ENCODE assay signal across 18 mouse cellular contexts in genomic region chr5:99128628-99129027, GRCm38 (mm10).
DNase-seq lines count a peak whose midpoint lies in the region; ATAC-seq and TF ChIP-seq lines count a peak whose summit lies in the region.
"Had no signal": no experiment of that assay in that cellular context is flagged by ENCODE, and none has a peak within 500 bp of the region (broad histone marks: within the 10 kb centered on the region; RNA-seq: fewer than 3 reads in every experiment).

No protein-coding gene starts in this region.

- H3K4me2 ChIP-seq in hindbrain, embryonic 12.5 days (replicated peaks), result no peak overlapping the region
- no peak overlapping the region for H3K4me2 ChIP-seq in hindbrain, postnatal 0 days (ENCODE audit: low read depth, low read length)
- H3K4me2 ChIP-seq in intestine, embryonic 16.5 days (ENCODE audit: low read depth, low read length), result no peak overlapping the region
- no peak overlapping the region for H3K4me2 ChIP-seq in stomach, postnatal 0 days (replicated peaks; ENCODE audit: low read depth)
- H3K4me2 ChIP-seq: liver, embryonic 12.5 days; lung, embryonic 15.5 days; neural tube, embryonic 13.5 days had no signal

- H3K9ac ChIP-seq in hindbrain, embryonic 12.5 days, result no peak overlapping the region
- no peak overlapping the region for H3K9ac ChIP-seq in hindbrain, postnatal 0 days (replicated peaks; ENCODE audit: low read length)
- H3K9ac ChIP-seq in intestine, embryonic 16.5 days (ENCODE audit: low read depth, low read length), result no peak overlapping the region
- H3K9ac ChIP-seq in stomach, postnatal 0 days (ENCODE audit: low read length), result no peak overlapping the region
- H3K9ac ChIP-seq: liver, embryonic 12.5 days; lung, embryonic 15.5 days; neural tube, embryonic 13.5 days had no signal

- H3K4me3 ChIP-seq in hindbrain, embryonic 12.5 days, result no peak overlapping the region
- H3K4me3 ChIP-seq in hindbrain, postnatal 0 days (ENCODE audit: low read length), result no peak overlapping the region
- no peak overlapping the region for H3K4me3 ChIP-seq in intestine, embryonic 16.5 days (ENCODE audit: low read length)
- H3K4me3 ChIP-seq in stomach, postnatal 0 days (ENCODE audit: low read depth, low read length), result no peak overlapping the region
- H3K4me3 ChIP-seq: limb, embryonic 10.5 days; liver, embryonic 12.5 days; lung, embryonic 15.5 days; megakaryocyte, embryonic 14.5 days; neural tube, embryonic 13.5 days had no signal

- H3K36me3 ChIP-seq in hindbrain, embryonic 12.5 days, result no peaks in the 10 kb centered on the region
- H3K36me3 ChIP-seq in hindbrain, postnatal 0 days (ENCODE audit: insufficient read depth, low read length), result no peaks in the 10 kb centered on the region
- H3K36me3 ChIP-seq in intestine, embryonic 16.5 days (ENCODE audit: control insufficient read depth, insufficient read depth, low read length), result no peaks in the 10 kb centered on the region
- H3K36me3 ChIP-seq in stomach, postnatal 0 days (ENCODE audit: control insufficient read depth, insufficient read depth, low read length), result no peaks in the 10 kb centered on the region
- H3K36me3 ChIP-seq: limb, embryonic 10.5 days; liver, embryonic 12.5 days; lung, embryonic 15.5 days; neural tube, embryonic 13.5 days had no signal

- peaks cover 3% of the 10 kb centered on the region; the same call in 1 of the 2 replicates for H3K4me1 ChIP-seq in hindbrain, embryonic 12.5 days
- H3K4me1 ChIP-seq in hindbrain, postnatal 0 days (ENCODE audit: insufficient read depth, low read length), result no peaks in the 10 kb centered on the region
- 0 out of 2 replicates have a peak, but pooled peaks cover 7% of the 10 kb centered on the region for H3K4me1 ChIP-seq in intestine, embryonic 16.5 days (ENCODE audit: control insufficient read depth, insufficient read depth, low read length)
- no peaks in the 10 kb centered on the region for H3K4me1 ChIP-seq in stomach, postnatal 0 days (replicated peaks; ENCODE audit: control insufficient read depth, insufficient read depth)
- H3K4me1 ChIP-seq: limb, embryonic 10.5 days; lung, embryonic 15.5 days; megakaryocyte, embryonic 14.5 days had no signal

- ATAC-seq in hindbrain, embryonic 12.5 days (ENCODE audit: low FRiP score), result peak; percentile 56; the same call in 1 of the 2 replicates
- ATAC-seq in hindbrain, postnatal 0 days, result no peak
- ATAC-seq in intestine, embryonic 16.5 days, result peak; percentile 95
- ATAC-seq in stomach, postnatal 0 days (ENCODE audit: low FRiP score, low TSS enrichment), result peak; percentile 88
- ATAC-seq in megakaryocyte, adult 5-6 weeks (ENCODE audit: poor library complexity, severe bottlenecking), result no peak
- ATAC-seq: liver, embryonic 12.5 days had no signal

- H3K27me3 ChIP-seq in hindbrain, embryonic 12.5 days, result no peaks in the 10 kb centered on the region
- H3K27me3 ChIP-seq in hindbrain, postnatal 0 days (ENCODE audit: insufficient read depth, low read length), result no peaks in the 10 kb centered on the region
- no peaks in the 10 kb centered on the region for H3K27me3 ChIP-seq in intestine, embryonic 16.5 days (replicated peaks; ENCODE audit: control insufficient read depth, insufficient read depth, low read length)
- H3K27me3 ChIP-seq in stomach, postnatal 0 days (ENCODE audit: control insufficient read depth, insufficient read depth, low read length), result no peaks in the 10 kb centered on the region
- H3K27me3 ChIP-seq: liver, embryonic 12.5 days; lung, embryonic 15.5 days; megakaryocyte, embryonic 14.5 days; neural tube, embryonic 13.5 days had no signal

- no peaks in the 10 kb centered on the region for H3K9me3 ChIP-seq in hindbrain, embryonic 12.5 days (replicated peaks)
- H3K9me3 ChIP-seq in hindbrain, postnatal 0 days (ENCODE audit: low read length), result no peaks in the 10 kb centered on the region
- H3K9me3 ChIP-seq in intestine, embryonic 16.5 days (ENCODE audit: control insufficient read depth, low read length), result no peaks in the 10 kb centered on the region
- no peaks in the 10 kb centered on the region for H3K9me3 ChIP-seq in stomach, postnatal 0 days (ENCODE audit: control insufficient read depth, low read length)
- H3K9me3 ChIP-seq: limb, embryonic 10.5 days; liver, embryonic 12.5 days; lung, embryonic 15.5 days; megakaryocyte, embryonic 14.5 days; neural tube, embryonic 13.5 days had no signal

- no peak for TF ChIP-seq EP300 in stomach, postnatal 0 days (optimal IDR thresholded peaks at IDR 0.05)

- 50% methylated on average over 6 of the region's 6 CpGs for WGBS in hindbrain, embryonic 12.5 days
- 52% methylated on average over 6 of the region's 6 CpGs for WGBS in hindbrain, postnatal 0 days
- WGBS in intestine, embryonic 16.5 days, result 44% methylated on average over 6 of the region's 6 CpGs
- WGBS in stomach, postnatal 0 days, result 49% methylated on average over 6 of the region's 6 CpGs

- DNase-seq in hindbrain, postnatal 0 days (ENCODE audit: low spot score), result no peak
- peak; percentile 14 for DNase-seq in kidney, postnatal 14 days
- DNase-seq in stomach, postnatal 0 days (ENCODE audit: low spot score), result peak; percentile 44
- DNase-seq in cerebellum, adult 11-12 months, result no peak
- no peak for DNase-seq in right cerebral cortex, adult 2 months (ENCODE audit: low spot score in 2 of 2)
- DNase-seq: B cell, adult 2 months; cerebellum, adult 9-11 months; embryo, embryonic 11 days; heart, adult 11 months; layer of hippocampus, postnatal 36 days had no signal

- no peak overlapping the region for H3K27ac ChIP-seq in hindbrain, embryonic 12.5 days
- no peak overlapping the region for H3K27ac ChIP-seq in hindbrain, postnatal 0 days
- H3K27ac ChIP-seq in intestine, embryonic 16.5 days (ENCODE audit: low read length), result peak overlapping the region; percentile 93
- H3K27ac ChIP-seq in stomach, postnatal 0 days (replicated peaks), result no peak overlapping the region
- H3K27ac ChIP-seq: limb, embryonic 10.5 days; liver, embryonic 12.5 days; lung, embryonic 15.5 days; neural tube, embryonic 13.5 days had no signal

- TF ChIP-seq CTCF in hindbrain, postnatal 0 days (IDR thresholded peaks at IDR 0.05; ENCODE audit: low read depth), result no peak
- TF ChIP-seq CTCF in stomach, postnatal 0 days (IDR thresholded peaks at IDR 0.05; ENCODE audit: low read depth), result no peak

Comparison
In these comparisons a context has a peak if more than half of its experiments do, and no peak if none do; other contexts are left out.
1. ATAC-seq: peak in hindbrain, embryonic 12.5 days (single experiment), intestine, embryonic 16.5 days (single experiment) and stomach, postnatal 0 days (single experiment); none in hindbrain, postnatal 0 days (single experiment) and megakaryocyte, adult 5-6 weeks (single experiment).
2. DNase-seq: peak in kidney, postnatal 14 days (single experiment) and stomach, postnatal 0 days (single experiment); none in hindbrain, postnatal 0 days (single experiment), cerebellum, adult 11-12 months (single experiment) and right cerebral cortex, adult 2 months (0 of 2).